Mouse (Mus musculus): Measurements from ENCODE around the gene Dlx1.

The Dlx1 gene

GRCm38 (mm10) chr2:71527323-71528013, 445 bp upstream of the Dlx1 start:
- DNase-seq (ENCODE audit: inconsistent age in 2 of 2, low spot score in 1 of 2), result peak in 1 of 2 experiments; percentile 43

GRCm38 (mm10) chr2:71528714-71529510, 999 bp downstream of the Dlx1 start:
- peak in 1 of 2 experiments; percentile 58 for DNase-seq (ENCODE audit: inconsistent age in 2 of 2, low spot score in 1 of 2)

GRCm38 (mm10) chr2:71529511-71530351, 1.8 kb downstream of the Dlx1 start:
- DNase-seq (ENCODE audit: inconsistent age in 2 of 2, low spot score in 1 of 2), result peak; percentile 87 to 93

GRCm38 (mm10) chr2:71530391-71531123, 2.6 kb downstream of the Dlx1 start:
- DNase-seq (ENCODE audit: inconsistent age in 2 of 2, low spot score in 1 of 2), result peak in 1 of 2 experiments; percentile 58

GRCm38 (mm10) chr2:71531124-71531590, 3.2 kb downstream of the Dlx1 start:
- no peak for DNase-seq (ENCODE audit: inconsistent age in 2 of 2, low spot score in 1 of 2)

- no peak for DNase-seq (ENCODE audit: inconsistent age in 2 of 2, low spot score in 1 of 2)
Observed at GRCm38 (mm10) chr2:71531990-71532970, 4.4 kb downstream of the Dlx1 start.

- no peak for DNase-seq (ENCODE audit: inconsistent age in 2 of 2, low spot score in 1 of 2)
Observed at GRCm38 (mm10) chr2:71533094-71533493, 5.2 kb downstream of the Dlx1 start.

GRCm38 (mm10) chr2:71534242-71535052, 6.5 kb downstream of the Dlx1 start:
- peak in 1 of 2 experiments; percentile 35 for DNase-seq (ENCODE audit: inconsistent age in 2 of 2, low spot score in 1 of 2)

- DNase-seq (ENCODE audit: inconsistent age in 2 of 2, low spot score in 1 of 2), result peak in 1 of 2 experiments; percentile 53
Observed at GRCm38 (mm10) chr2:71540611-71541417, 12.9 kb downstream of the Dlx1 start.

- peak in 1 of 2 experiments; percentile 35 for DNase-seq (ENCODE audit: inconsistent age in 2 of 2, low spot score in 1 of 2)
Observed at GRCm38 (mm10) chr2:71541418-71542226, 13.7 kb downstream of the Dlx1 start.

GRCm38 (mm10) chr2:71542227-71542815, 14.4 kb downstream of the Dlx1 start:
- no peak for DNase-seq (ENCODE audit: inconsistent age in 2 of 2, low spot score in 1 of 2)

- DNase-seq (ENCODE audit: inconsistent age in 2 of 2, low spot score in 1 of 2), result peak; percentile 67 to 86
Observed at GRCm38 (mm10) chr2:71542816-71543301, 14.9 kb downstream of the Dlx1 start.

GRCm38 (mm10) chr2:71543531-71543930, 15.6 kb downstream of the Dlx1 start:
- DNase-seq (ENCODE audit: inconsistent age in 2 of 2, low spot score in 1 of 2), result peak in 1 of 2 experiments; percentile 16

- peak in 1 of 2 experiments; percentile 35 for DNase-seq (ENCODE audit: inconsistent age in 2 of 2, low spot score in 1 of 2)
Observed at GRCm38 (mm10) chr2:71543948-71544347, 16.0 kb downstream of the Dlx1 start.

GRCm38 (mm10) chr2:71544391-71545285, 16.7 kb downstream of the Dlx1 start:
- peak in 1 of 2 experiments; percentile 65 for DNase-seq (ENCODE audit: inconsistent age in 2 of 2, low spot score in 1 of 2)

Data from adrenal gland, adult (tissue).